Mouse (Mus musculus) kidney, postnatal 0 days (tissue): Measurements from ENCODE around the gene Pecam1. TPM values are rescaled to one million over a fixed set of nuclear protein-coding genes. Genes with fewer than 3 reads are reported as not detected.

Experiments
- ATAC-seq: fragments of 200-750 bp; cut with Nextera tagmentation; replicated peaks from 2 replicates; pipeline ENCODE4 v1.8.0; 2017; ENCODE audit warnings: low read depth, moderate number of reproducible peaks, moderate TSS enrichment, moderate library complexity; ENCODE audit not compliant: low FRiP score
- DNase-seq: peaks from one replicate; pipeline ENCODE4 v3.0.0-alpha.2; 2016; ENCODE audit warnings: low spot score
- H3K27ac ChIP-seq: fragments of 300-500 bp; sonication (generic); 2 replicates; pipeline ENCODE4 v1.5.1; 2014; ENCODE audit warnings: mild to moderate bottlenecking
- H3K27me3 ChIP-seq: fragments of 300-500 bp; sonication (generic); 2 replicates; pipeline ENCODE4 v1.6.1; 2014; ENCODE audit warnings: low read length, mixed read lengths; ENCODE audit not compliant: insufficient read depth
- H3K36me3 ChIP-seq: fragments of 300-500 bp; sonication (generic); 2 replicates; pipeline ENCODE4 v1.6.1; 2014; ENCODE audit warnings: low read length, mixed read lengths; ENCODE audit not compliant: insufficient read depth
- H3K4me1 ChIP-seq: fragments of 300-500 bp; sonication (generic); replicated peaks from 2 replicates; pipeline ENCODE4 v1.6.1; 2014; ENCODE audit warnings: antibody characterized with exemption, low read length, mixed read lengths; ENCODE audit not compliant: insufficient read depth
- H3K4me2 ChIP-seq: fragments of 300-500 bp; sonication (generic); 2 replicates; pipeline ENCODE4 v1.6.1; 2014; ENCODE audit warnings: mild to moderate bottlenecking, low read length, moderate library complexity, mixed read lengths
- H3K4me3 ChIP-seq: fragments of 300-500 bp; sonication (generic); replicated peaks from 2 replicates; pipeline ENCODE4 v1.5.1; 2014; ENCODE audit warnings: low read depth, low read length
- H3K9ac ChIP-seq: fragments of 300-500 bp; sonication (generic); 2 replicates; pipeline ENCODE4 v1.6.1; 2014; ENCODE audit warnings: low read depth, low read length
- H3K9me3 ChIP-seq: fragments of 300-500 bp; sonication (generic); replicated peaks from 2 replicates; pipeline ENCODE4 v1.6.1; 2016; ENCODE audit warnings: low read length, inconsistent platforms, mixed read lengths
- CTCF ChIP-seq: IDR thresholded peaks from 2 replicates; pipeline ENCODE4 v1.5.1; 2016; ENCODE audit warnings: antibody characterized with exemption, low read depth, mild to moderate bottlenecking, moderate library complexity
- WGBS: fragments of 180-500 bp; shearing (Covaris S2); extraction: QIAGEN DNeasy Blood & Tissue Kit; methylation state at CpG from one replicate; pipeline ENCODE4 v1.1.7; 2014; 5-methylcytosine and 5-hydroxymethylcytosine counted together
- polyA plus RNA-seq: library from polyadenylated mRNA; unstranded; fragments of >200 nt; fragmentation: Nextera tagmentation; extraction: Ambion mirVana; gene quantifications from 2 replicates; pipeline ENCODE4 v1.2.1, GENCODE M21; 2015

Pecam1 gene
- polyA plus RNA-seq, 1 experiment from 2014 or later, result 54.1 TPM

- Histone ChIP-seq H3K36me3 (no peaks in the 10 kb centered on the region), H3K27me3 (no peaks in the 10 kb centered on the region), H3K4me3 (no peak overlapping the region), H3K4me2 (no peak overlapping the region), H3K9ac (no peak overlapping the region), H3K27ac (no peak overlapping the region), H3K4me1 (no peaks in the 10 kb centered on the region), H3K9me3 (no peaks in the 10 kb centered on the region)
- no peak for ATAC-seq
- no peak for DNase-seq
- no peak for TF ChIP-seq CTCF
- WGBS, result 83% methylated on average over 7 of the region's 7 CpGs
Observed at GRCm38 (mm10) chr11:106703931-106704330, 46.5 kb downstream of the Pecam1 start.

DNA sequence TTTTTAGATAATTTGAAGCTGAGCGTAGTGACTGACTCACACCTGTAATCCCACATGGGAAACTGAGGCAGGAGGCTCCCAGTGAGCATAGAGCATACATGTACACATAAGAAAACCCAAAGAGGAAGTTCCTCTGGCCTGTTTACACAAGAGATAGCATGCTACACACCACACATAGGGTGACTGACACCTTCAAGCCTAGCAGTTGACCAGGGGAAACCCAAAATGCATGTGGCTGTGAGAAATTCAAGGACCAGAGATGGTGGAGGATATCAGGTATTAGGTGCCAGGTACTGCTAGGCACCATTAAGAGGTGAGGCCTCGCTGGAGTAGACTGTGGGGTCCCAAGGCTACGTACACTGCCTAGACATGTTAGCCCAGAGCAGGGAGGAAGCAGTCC, 47.8 kb downstream of the Pecam1 start:
- WGBS, result 90% methylated on average over 3 of the region's 3 CpGs
- no peak for ATAC-seq
- no peak overlapping the region for H3K4me2 ChIP-seq
- no peak overlapping the region for H3K27ac ChIP-seq
- H3K4me3 ChIP-seq, result no peak overlapping the region
- no peak overlapping the region for H3K9ac ChIP-seq
- no peaks in the 10 kb centered on the region for H3K36me3 ChIP-seq
- H3K27me3 ChIP-seq, result no peaks in the 10 kb centered on the region
- H3K4me1 ChIP-seq, result no peaks in the 10 kb centered on the region
- TF ChIP-seq CTCF, result no peak
- H3K9me3 ChIP-seq, result no peaks in the 10 kb centered on the region
- no peak for DNase-seq

DNA sequence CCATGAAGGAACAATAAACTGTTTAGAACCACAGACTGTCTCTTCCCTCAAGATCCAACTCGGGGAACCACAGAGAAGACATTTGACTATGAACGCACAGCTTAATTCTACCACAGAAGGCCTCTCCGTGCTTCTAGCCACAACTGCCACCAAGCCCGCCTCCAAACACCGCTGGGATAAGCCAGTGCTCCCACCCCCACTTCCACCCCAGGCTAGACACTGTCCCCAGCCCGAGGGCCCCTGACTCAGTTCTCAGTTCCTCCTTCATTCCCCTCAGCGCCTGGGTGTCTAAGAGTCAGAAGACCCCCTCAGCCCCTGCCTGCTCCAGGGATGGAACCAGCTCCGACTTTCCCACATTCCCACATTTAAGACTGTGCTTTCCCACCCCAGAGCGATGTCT, 48.8 kb downstream of the Pecam1 start:
- Histone ChIP-seq H3K4me3 (no peak overlapping the region), H3K27me3 (no peaks in the 10 kb centered on the region), H3K4me2 (no peak overlapping the region), H3K9ac (no peak overlapping the region), H3K36me3 (no peaks in the 10 kb centered on the region), H3K4me1 (no peaks in the 10 kb centered on the region), H3K27ac (no peak overlapping the region), H3K9me3 (no peaks in the 10 kb centered on the region)
- 71% methylated on average over 9 of the region's 9 CpGs for WGBS
- ATAC-seq, result no peak
- TF ChIP-seq CTCF, result no peak
- no peak for DNase-seq

DNA sequence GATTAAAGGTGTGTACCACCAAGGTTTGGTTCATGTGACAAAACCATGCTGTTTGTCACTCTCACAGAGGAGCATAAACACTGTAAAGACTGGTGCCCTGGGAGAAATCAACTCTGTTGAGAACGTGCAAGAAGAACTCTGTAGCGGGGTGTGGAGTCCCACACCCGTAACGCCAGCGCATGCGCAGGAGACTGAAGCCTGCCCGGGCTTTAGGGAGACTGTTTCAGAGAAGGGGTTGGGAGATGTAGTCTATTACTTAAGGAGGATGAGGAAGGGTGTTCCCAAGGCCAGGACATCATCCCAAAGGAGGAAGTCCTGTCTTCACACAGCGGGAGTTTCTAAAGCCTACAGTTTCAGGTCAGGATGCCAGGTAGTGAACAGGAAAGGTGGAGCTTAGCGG, 51.3 kb downstream of the Pecam1 start:
- no peaks in the 10 kb centered on the region for H3K4me1 ChIP-seq
- no peak overlapping the region for H3K9ac ChIP-seq
- no peak overlapping the region for H3K27ac ChIP-seq
- H3K4me3 ChIP-seq, result no peak overlapping the region
- 91% methylated on average over 9 of the region's 9 CpGs for WGBS
- DNase-seq (no peak), ATAC-seq (no peak)
- H3K27me3 ChIP-seq, result no peaks in the 10 kb centered on the region
- no peaks in the 10 kb centered on the region for H3K9me3 ChIP-seq
- H3K4me2 ChIP-seq, result no peak overlapping the region
- no peak for TF ChIP-seq CTCF
- H3K36me3 ChIP-seq, result no peaks in the 10 kb centered on the region

GRCm38 (mm10) chr11:106698289-106698688, 52.1 kb downstream of the Pecam1 start:
- WGBS, result 86% methylated on average over 6 of the region's 6 CpGs
- no peak for TF ChIP-seq CTCF
- Histone ChIP-seq H3K4me3 (no peak overlapping the region), H3K27ac (no peak overlapping the region), H3K4me1 (no peaks in the 10 kb centered on the region), H3K36me3 (no peaks in the 10 kb centered on the region), H3K9me3 (no peaks in the 10 kb centered on the region), H3K4me2 (no peak overlapping the region), H3K27me3 (no peaks in the 10 kb centered on the region), H3K9ac (no peak overlapping the region)
- DNase-seq, result no peak
- no peak for ATAC-seq

DNA sequence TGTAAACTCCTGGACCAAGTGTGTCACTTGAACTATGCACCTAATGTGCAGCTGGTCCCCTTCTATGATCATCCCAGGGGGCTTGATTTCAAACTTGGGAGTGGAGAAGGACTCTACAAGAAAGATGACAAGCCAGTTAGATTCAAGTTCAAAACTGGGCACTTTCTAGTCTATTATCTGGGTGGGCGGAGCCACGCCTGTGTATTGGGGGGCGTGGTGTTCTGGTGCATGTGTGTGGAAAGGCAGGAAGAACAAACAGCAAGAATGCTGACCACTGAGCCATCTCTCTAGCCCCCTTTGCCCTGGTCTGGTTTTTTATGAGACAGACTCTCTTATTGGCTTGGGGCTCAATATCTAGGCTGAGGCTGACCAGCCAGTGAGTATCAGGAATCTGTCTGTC, 54.5 kb downstream of the Pecam1 start:
- ATAC-seq (no peak), DNase-seq (no peak)
- Histone ChIP-seq H3K9ac (no peak overlapping the region), H3K36me3 (no peaks in the 10 kb centered on the region), H3K4me2 (no peak overlapping the region), H3K27ac (no peak overlapping the region), H3K4me3 (no peak overlapping the region), H3K27me3 (no peaks in the 10 kb centered on the region), H3K9me3 (no peaks in the 10 kb centered on the region), H3K4me1 (no peaks in the 10 kb centered on the region)
- WGBS, result 95% methylated on average over 3 of the region's 3 CpGs
- no peak for TF ChIP-seq CTCF

DNA sequence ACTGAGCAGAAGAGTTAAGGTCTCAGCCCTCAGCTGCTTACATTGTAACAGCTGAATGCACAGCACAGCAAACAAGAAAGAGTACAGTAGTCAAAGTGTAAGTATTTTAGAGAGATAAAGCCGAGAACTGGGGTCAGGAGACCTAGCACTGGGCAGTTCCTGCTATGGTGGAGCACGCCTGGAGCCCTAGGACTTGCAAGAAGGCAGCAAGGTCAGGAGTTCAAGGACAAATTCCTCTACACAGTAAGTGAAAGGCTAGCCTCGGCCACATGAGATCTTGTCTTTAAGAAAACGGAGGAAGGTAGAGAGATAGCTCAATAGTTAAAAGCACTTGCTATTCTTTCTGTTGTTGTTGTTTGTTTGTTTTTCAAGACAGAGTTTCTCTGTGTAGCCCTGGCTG, 57.5 kb downstream of the Pecam1 start:
- no peaks in the 10 kb centered on the region for H3K9me3 ChIP-seq
- no peaks in the 10 kb centered on the region for H3K4me1 ChIP-seq
- H3K27ac ChIP-seq, result no peak overlapping the region
- H3K4me3 ChIP-seq, result no peak overlapping the region
- ATAC-seq (no peak), DNase-seq (no peak)
- 86% methylated on average over 4 of the region's 4 CpGs for WGBS
- H3K9ac ChIP-seq, result no peak overlapping the region
- H3K4me2 ChIP-seq, result no peak overlapping the region
- no peak for TF ChIP-seq CTCF
- no peaks in the 10 kb centered on the region for H3K27me3 ChIP-seq
- no peaks in the 10 kb centered on the region for H3K36me3 ChIP-seq
